Mouse (Mus musculus) hindbrain, embryonic 13.5 days (tissue): ENCODE measurements at regions not wholly inside any gene's neighbourhood (a gene's known extent, or its start where the extent isn't known, plus 50 kb on each side); places are given as distances from the start of the nearest gene placed in this dataset.

ENCODE experiments used
- ATAC-seq: fragments of 200-750 bp; cut with Nextera tagmentation; 2 replicates; pipeline ENCODE4 v1.8.0; 2017; ENCODE audit warnings: moderate TSS enrichment; ENCODE audit not compliant: low FRiP score
- H3K27ac ChIP-seq: fragments of 300-500 bp; sonication (generic); 2 replicates; pipeline ENCODE4 v1.5.1; 2015; ENCODE audit warnings: inconsistent platforms, mild to moderate bottlenecking, moderate library complexity
- H3K27me3 ChIP-seq: fragments of 300-500 bp; sonication (generic); 2 replicates; pipeline ENCODE4 v1.6.1; 2015; ENCODE audit warnings: mild to moderate bottlenecking, inconsistent platforms
- H3K36me3 ChIP-seq: fragments of 300-500 bp; sonication (generic); 2 replicates; pipeline ENCODE4 v1.6.1; 2015; ENCODE audit warnings: mild to moderate bottlenecking, inconsistent platforms
- H3K4me1 ChIP-seq: fragments of 300-500 bp; sonication (generic); replicated peaks from 2 replicates; pipeline ENCODE4 v1.6.1; 2015; ENCODE audit warnings: inconsistent platforms
- H3K4me2 ChIP-seq: fragments of 300-500 bp; sonication (generic); 2 replicates; pipeline ENCODE4 v1.6.1; 2015; ENCODE audit warnings: inconsistent platforms, mild to moderate bottlenecking, moderate library complexity
- H3K4me3 ChIP-seq: fragments of 300-500 bp; sonication (generic); 2 replicates; pipeline ENCODE4 v1.5.1; 2015; ENCODE audit warnings: mild to moderate bottlenecking, inconsistent platforms
- H3K9ac ChIP-seq: fragments of 300-500 bp; sonication (generic); 2 replicates; pipeline ENCODE4 v1.6.1; 2015; ENCODE audit warnings: mild to moderate bottlenecking, inconsistent platforms
- H3K9me3 ChIP-seq: fragments of 300-500 bp; sonication (generic); 2 replicates; pipeline ENCODE4 v1.6.1; 2016; ENCODE audit warnings: inconsistent platforms
- WGBS: fragments of 180-500 bp; shearing (Covaris S2); methylation state at CpG from one replicate; pipeline ENCODE4 v1.1.7; 2015; 5-methylcytosine and 5-hydroxymethylcytosine counted together

GRCm38 (mm10) chr10:117571891-117572573 is 57.3 kb upstream of the Cpm start:
- no peak overlapping the region for H3K27ac ChIP-seq
- H3K27me3 ChIP-seq: peaks cover 26% of the 10 kb centered on the region
- peaks cover 24% of the 10 kb centered on the region for H3K4me1 ChIP-seq
- WGBS: 17% methylated on average over 9 of the region's 9 CpGs
- ATAC-seq: no peak
- no peaks in the 10 kb centered on the region for H3K36me3 ChIP-seq
- H3K4me2 ChIP-seq: peak overlapping the region; percentile 62
- H3K9ac ChIP-seq: no peak overlapping the region
- peak overlapping the region; percentile 36; the same call in 1 of the 2 replicates for H3K4me3 ChIP-seq
- H3K9me3 ChIP-seq: no peaks in the 10 kb centered on the region

DNA sequence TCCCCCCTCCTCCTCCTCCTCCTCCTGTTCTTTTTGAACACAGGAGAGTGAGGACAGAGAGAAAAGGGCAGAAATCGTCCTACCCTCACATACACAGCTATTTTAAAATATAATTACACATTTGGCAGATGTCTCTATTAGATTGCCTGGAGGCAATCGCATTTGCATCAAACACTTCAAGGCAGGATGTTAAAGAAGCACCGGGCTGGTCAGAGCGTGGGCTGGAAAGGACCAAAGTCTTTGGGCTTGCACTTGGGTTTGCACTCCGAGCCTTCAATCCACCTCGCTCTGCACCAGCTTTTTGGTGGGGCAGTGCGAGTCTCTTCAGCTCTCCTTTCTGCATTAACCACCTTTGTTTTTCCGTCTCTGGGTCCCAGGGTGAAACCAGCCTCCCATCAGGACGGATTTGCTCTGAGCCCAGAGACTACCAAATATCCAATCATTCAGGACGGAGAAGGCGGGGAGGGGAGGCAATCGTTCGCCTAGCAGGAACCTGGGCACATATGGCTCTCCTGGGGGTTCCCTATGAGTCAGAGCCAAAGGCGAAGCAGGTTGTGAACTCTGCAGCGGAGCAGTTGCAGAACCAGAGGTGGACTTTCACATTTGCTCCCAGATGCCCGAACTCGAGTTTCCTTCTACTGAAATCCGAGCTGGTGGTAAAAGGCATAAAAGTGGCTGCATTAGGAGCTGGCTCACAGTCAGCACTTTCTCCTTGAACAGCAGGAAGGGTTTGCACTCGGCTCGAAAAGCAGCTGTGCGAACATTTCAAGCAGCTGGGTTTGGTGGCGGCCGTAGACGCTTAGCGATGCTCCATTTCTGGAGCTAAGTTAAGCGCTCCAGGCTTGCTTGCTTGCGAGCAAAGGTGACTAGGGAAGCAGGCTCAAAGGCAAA is 58.1 kb upstream of the Cpm start:
- no peaks in the 10 kb centered on the region for H3K36me3 ChIP-seq

DNA sequence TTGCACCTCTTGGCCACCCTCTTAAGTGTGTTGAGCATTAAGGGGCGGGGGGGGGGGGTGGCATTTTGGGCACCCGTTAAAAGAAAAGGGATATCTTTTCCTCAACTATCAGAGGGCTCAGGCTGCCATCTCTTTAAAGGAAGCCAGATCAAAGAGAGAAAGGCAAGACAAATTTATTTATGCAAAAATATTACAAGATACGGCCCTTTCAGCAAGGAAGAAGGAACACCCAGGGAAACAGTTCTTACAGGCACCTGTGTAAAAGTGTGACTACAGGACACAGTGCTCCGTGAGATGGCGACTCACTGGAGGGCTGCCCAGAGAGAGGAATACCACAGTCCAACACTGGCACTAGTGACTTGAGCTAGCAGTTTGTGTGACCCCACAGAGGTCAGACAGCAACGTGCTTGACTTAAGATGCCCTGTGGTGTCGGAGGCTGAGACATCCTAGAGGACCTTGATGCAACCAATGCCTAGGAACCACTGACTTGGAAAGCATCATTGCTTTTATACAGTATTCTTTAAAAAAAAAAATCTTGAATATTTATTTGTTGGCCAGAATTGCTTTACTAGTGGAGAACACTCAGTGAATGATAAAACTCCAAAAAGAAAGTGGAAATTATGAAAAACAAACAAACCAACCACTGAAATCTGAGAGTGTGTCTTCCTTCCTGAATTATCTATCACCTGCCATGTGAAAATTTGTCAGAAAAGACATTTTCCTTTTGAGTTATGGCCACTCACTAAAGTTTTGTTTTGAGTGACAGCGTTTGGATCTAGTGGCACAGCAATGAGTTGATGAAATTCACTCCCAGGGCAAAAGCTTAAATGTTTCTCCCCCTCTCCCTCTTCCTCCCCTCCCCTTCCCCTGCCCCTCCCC is 59.0 kb upstream of the Cpm start:
- Histone ChIP-seq H3K9ac (no peak overlapping the region), H3K27ac (no peak overlapping the region), H3K4me1 (peaks cover 17% of the 10 kb centered on the region), H3K4me3 (peak overlapping the region; percentile 36; the same call in 1 of the 2 replicates), H3K27me3 (peaks cover 26% of the 10 kb centered on the region), H3K36me3 (no peaks in the 10 kb centered on the region), H3K9me3 (no peaks in the 10 kb centered on the region), H3K4me2 (peak overlapping the region; percentile 62; the same call in 1 of the 2 replicates)
- ATAC-seq: no peak
- 63% methylated on average over 8 of the region's 8 CpGs for WGBS

More for the DNA sequence above, 58.1 kb upstream of the Cpm start:
- H3K27ac ChIP-seq: peak overlapping the region; percentile 58
- peak overlapping the region; percentile 59; the same call in 1 of the 2 replicates for H3K9ac ChIP-seq
- H3K4me2 ChIP-seq: peak overlapping the region; percentile 62
- no peak for ATAC-seq
- peak overlapping the region; percentile 36 for H3K4me3 ChIP-seq
- H3K4me1 ChIP-seq: peaks cover 24% of the 10 kb centered on the region
- H3K27me3 ChIP-seq: peaks cover 26% of the 10 kb centered on the region
- WGBS: under 1% methylated on average over 27 of the region's 27 CpGs
- H3K9me3 ChIP-seq: no peaks in the 10 kb centered on the region

GRCm38 (mm10) chr10:117569301-117570079 is 59.8 kb upstream of the Cpm start:
- H3K9ac ChIP-seq: no peak overlapping the region
- WGBS: 80% methylated on average over 11 of the region's 11 CpGs
- no peak overlapping the region for H3K4me3 ChIP-seq
- no peak overlapping the region for H3K4me2 ChIP-seq
- no peaks in the 10 kb centered on the region for H3K36me3 ChIP-seq
- H3K27me3 ChIP-seq: peaks cover 26% of the 10 kb centered on the region
- no peak overlapping the region for H3K27ac ChIP-seq
- no peak for ATAC-seq
- H3K4me1 ChIP-seq: peaks cover 17% of the 10 kb centered on the region
- no peaks in the 10 kb centered on the region for H3K9me3 ChIP-seq

DNA sequence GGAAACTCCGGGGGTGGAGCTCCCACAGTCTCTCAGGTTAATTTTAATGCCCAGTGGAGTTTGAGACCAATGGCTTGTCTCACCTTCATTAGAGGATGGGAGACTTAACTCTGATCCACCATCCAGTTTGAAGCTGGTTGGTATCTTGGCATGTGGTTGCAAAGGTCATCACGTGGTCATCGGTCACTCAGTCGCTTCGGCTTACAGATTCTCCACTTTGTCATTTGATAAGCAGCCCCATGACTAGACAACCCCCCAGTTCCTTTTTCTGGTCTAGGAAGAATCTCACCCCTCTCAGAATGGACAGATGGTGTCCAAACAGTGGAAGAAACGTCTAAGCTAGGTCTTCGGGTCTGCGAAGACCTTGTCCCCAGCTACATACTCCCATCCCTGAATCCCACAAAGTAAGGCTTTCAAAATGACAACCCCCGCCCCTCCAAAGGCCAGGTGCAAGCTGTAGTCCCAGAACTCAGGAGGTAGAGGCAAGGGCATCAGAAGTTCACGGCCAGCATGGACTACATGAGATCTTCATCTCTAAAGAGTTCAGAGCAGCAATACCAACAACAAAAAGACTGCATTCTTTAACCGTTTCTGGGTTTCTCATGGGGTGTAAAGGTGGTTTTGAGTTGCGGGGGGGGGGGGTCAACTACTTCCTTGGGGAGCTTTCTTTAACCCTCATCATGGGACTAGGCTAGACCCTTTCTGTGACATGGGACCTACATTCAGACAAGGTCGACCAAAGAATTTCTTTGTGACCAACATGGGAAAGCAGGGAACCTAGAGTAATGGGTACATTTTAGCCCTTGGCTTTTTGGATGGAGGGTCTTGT is 60.6 kb upstream of the Cpm start:
- Histone ChIP-seq H3K27me3 (peaks cover 26% of the 10 kb centered on the region), H3K4me1 (peaks cover 17% of the 10 kb centered on the region), H3K36me3 (no peaks in the 10 kb centered on the region), H3K4me3 (no peak overlapping the region), H3K4me2 (no peak overlapping the region), H3K9me3 (no peaks in the 10 kb centered on the region), H3K9ac (no peak overlapping the region), H3K27ac (no peak overlapping the region)
- ATAC-seq: no peak
- WGBS: 94% methylated on average over 13 of the region's 13 CpGs

DNA sequence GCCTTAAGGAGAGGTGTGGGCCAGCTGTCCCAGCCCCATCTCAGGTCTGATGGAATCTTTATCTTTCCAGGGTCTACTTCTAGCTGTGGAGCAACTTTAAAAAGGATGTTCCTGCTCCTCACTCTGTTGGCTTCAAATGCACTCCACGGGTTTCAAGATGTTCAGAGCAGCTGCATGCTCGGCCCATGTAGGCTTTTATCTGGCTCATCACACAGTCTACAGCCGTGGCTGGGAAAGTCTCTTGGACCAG is 61.2 kb upstream of the Cpm start:
- no peaks in the 10 kb centered on the region for H3K9me3 ChIP-seq
- H3K4me1 ChIP-seq: peaks cover 17% of the 10 kb centered on the region
- no peak overlapping the region for H3K4me3 ChIP-seq
- H3K9ac ChIP-seq: no peak overlapping the region
- H3K27ac ChIP-seq: no peak overlapping the region
- ATAC-seq: no peak
- 93% methylated on average over 3 of the region's 3 CpGs for WGBS
- no peak overlapping the region for H3K4me2 ChIP-seq
- peaks cover 24% of the 10 kb centered on the region for H3K27me3 ChIP-seq
- no peaks in the 10 kb centered on the region for H3K36me3 ChIP-seq

DNA sequence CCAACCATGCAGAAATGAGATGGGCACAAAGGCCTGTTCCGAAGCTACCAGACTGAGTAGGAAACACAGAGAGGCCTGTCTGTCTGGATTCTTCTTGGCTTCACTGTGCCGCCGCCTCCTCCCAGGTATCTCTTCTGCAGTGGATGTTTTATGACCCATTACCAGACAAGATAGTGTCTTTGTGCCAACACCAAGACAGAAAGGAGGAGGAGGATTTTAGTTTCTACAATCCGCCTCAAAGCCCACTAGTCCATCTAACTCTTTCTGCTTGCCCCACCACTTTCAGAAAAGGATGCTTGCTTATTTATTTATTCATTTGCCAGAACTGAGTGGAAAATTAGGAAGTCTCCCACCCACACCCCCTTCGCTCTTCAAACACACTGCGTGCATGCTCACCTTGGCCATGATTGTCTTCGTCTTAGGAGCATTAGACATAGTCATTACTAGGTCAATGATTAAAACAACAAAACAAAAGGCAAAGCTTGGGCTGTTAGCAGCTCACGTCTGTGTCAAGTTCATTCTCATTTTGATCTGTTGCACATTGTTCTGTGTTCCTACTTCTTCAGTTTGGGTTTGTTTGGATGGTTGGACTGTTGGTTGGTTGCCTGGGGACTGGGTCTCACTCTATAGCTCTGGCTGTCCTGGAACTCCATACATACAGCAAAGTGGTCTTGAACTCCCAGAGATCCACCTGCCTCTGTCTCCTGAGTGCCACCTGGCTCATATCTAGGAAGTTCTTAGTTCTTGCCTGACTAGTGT is 61.7 kb upstream of the Cpm start:
- Histone ChIP-seq H3K4me3 (no peak overlapping the region), H3K36me3 (no peaks in the 10 kb centered on the region), H3K4me1 (peaks cover 17% of the 10 kb centered on the region), H3K9ac (no peak overlapping the region), H3K9me3 (no peaks in the 10 kb centered on the region), H3K27ac (no peak overlapping the region), H3K27me3 (peaks cover 19% of the 10 kb centered on the region), H3K4me2 (no peak overlapping the region)
- 94% methylated on average over 8 of the region's 8 CpGs for WGBS
- ATAC-seq: no peak

GRCm38 (mm10) chr10:117566648-117567378 is 62.5 kb upstream of the Cpm start:
- Histone ChIP-seq H3K4me3 (no peak overlapping the region), H3K9me3 (no peaks in the 10 kb centered on the region), H3K4me1 (peaks cover 12% of the 10 kb centered on the region), H3K36me3 (no peaks in the 10 kb centered on the region), H3K27me3 (peaks cover 14% of the 10 kb centered on the region), H3K27ac (no peak overlapping the region), H3K9ac (no peak overlapping the region), H3K4me2 (no peak overlapping the region)
- WGBS: 95% methylated on average over 8 of the region's 8 CpGs
- no peak for ATAC-seq

- Histone ChIP-seq H3K36me3 (no peaks in the 10 kb centered on the region), H3K4me1 (peaks cover 8% of the 10 kb centered on the region), H3K27ac (no peak overlapping the region), H3K4me2 (no peak overlapping the region), H3K9me3 (no peaks in the 10 kb centered on the region), H3K27me3 (peaks cover 14% of the 10 kb centered on the region), H3K4me3 (no peak overlapping the region), H3K9ac (no peak overlapping the region)
- WGBS: 85% methylated on average over 3 of the region's 3 CpGs
- no peak for ATAC-seq
Measured at GRCm38 (mm10) chr10:117566204-117566603, 63.1 kb upstream of the Cpm start.

- Histone ChIP-seq H3K36me3 (no peaks in the 10 kb centered on the region), H3K27me3 (peaks cover 11% of the 10 kb centered on the region), H3K4me1 (peaks cover 2% of the 10 kb centered on the region; the same call in 1 of the 2 replicates), H3K4me2 (no peak overlapping the region), H3K9ac (no peak overlapping the region), H3K9me3 (no peaks in the 10 kb centered on the region), H3K27ac (no peak overlapping the region), H3K4me3 (no peak overlapping the region)
- WGBS: 94% methylated on average over 4 of the region's 4 CpGs
- ATAC-seq: no peak
Measured at GRCm38 (mm10) chr10:117565529-117566086, 63.7 kb upstream of the Cpm start.
